Mouse (Mus musculus) bone marrow macrophage, adult 2 months (primary cell): Measurements from ENCODE around the gene Chd1l.

Experiments used
- CTCF ChIP-seq: IDR thresholded peaks from 2 replicates; pipeline ENCODE4 v1.5.1; 2012; ENCODE audit warnings: low read depth, mild to moderate bottlenecking, low read length, moderate library complexity
- POLR2A ChIP-seq: IDR thresholded peaks from 2 replicates; pipeline ENCODE4 v1.6.1; 2012; ENCODE audit warnings: mild to moderate bottlenecking, low read depth, low read length, borderline replicate concordance

- no peak for TF ChIP-seq CTCF
- TF ChIP-seq POLR2A, result no peak
Measured at GRCm38 (mm10) chr3:97593089-97593488, 16.9 kb downstream of the Chd1l start.
